Mouse (Mus musculus) yolk sac, embryonic 10.5 days (tissue): ENCODE measurements around the gene Gm34653.
A peak's percentile ranks its signal among the peaks of the same experiment; 100 is the strongest.
"Not testable (repeated sequence)": the region's sequence is repeated elsewhere in the genome, so short reads cannot be mapped to it uniquely, and the experiment has no call there.

Source experiments
- DNase-seq: peaks from one replicate; pipeline ENCODE4 v3.0.0-alpha.2; 2017; ENCODE audit warnings: low spot score

Gm34653 gene

DNA sequence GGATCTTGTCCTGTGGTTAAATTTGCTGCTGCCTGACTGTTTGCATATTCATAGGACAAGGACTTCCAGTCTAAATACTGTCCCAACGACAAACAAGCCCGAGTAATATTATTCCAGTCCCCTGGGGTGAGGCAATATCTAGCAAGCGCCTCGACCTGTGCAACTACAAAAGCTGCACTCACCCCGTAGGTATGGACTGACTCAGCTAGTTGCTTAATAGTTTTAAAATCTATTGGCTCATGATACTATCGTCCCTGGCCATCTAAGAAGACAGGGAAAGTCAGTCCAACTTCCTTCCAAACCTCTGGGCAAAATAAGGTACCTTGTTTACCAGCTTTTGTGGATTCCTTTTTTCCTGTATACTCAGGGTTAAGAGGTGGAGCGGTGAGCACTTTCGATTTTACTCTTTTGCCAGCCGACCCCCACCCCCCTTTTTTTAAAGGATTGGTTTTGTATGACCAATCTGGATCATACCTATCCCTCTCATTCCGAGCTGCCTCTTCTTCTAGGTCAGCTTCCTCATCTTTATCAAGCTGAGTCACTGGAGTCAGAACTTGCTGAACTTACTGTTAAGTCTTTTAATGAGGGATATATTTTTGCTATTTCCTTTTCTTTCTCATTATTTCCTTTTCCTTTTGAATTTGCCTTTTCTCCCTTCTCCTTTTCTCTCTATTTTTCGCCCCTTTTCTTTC is at the start of gene Gm34653:
TSS of gene Gm34653 (plus strand) at position 242 of the 692 bp plus-strand sequence.
- not testable (repeated sequence) for DNase-seq

DNA sequence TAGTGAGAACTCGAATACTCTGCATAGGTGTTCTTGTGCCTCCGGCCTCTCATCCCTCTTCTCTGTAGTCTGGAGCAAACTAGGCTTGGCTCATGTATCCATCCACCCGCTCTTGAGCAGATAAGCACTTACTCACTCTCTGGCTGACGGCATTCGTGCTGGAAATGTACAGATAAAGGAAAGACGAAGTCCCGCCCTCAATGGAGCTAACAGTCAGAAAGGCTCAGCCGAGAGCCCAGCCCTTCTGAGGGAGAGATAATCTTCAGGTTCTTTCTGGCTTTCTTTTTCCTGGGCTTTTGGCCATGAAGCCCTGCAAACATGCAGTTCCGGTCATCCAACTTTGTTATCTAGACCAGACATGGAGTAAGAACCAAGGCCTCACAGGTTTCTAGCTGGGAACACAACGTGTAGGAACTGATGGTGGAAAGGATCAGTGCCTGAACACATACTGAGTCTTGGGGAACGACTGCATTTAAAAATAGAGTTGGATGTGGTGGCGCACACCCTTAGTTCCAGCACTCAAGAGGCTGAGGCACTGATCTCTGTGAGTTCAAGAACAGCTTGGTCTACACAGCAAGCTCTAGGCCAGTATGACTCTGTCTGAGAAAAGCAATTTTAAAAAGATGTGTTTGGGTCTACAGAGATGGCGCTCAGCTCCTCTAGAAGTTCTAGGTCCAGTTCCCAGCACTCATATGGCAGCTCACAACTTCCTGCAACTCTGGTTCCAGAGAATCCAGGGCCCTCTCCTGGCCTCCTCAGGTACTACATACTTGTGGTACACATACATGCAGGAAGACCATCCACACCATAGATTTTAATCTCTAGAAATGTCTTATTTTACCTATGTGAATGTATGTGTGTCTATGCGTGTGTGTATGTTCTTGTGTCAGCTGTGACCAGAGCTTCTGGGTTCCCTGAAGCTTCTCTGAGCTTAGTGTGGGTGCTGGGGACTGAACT is 49.5 kb upstream of the Gm34653 start:
- peak; percentile 30 for DNase-seq

DNA sequence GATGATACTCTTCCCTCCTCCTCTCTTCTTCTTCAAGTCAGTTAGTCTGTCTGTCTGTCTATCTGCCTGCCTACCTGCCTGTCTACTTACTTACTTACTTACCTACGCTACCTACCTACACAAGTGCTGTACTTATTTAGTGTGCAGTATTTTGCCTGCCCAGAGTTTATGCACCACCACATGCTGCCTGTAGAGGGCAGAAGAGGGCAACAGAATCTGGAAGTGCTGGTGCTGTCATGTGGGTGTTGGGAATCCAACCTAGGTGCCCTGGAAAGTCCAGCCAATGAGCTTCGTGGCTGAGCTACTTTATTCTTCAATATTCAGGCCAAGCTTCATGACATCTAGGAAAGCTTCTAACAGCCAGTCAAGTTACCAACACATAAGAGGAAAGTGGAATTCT is 48.7 kb upstream of the Gm34653 start:
- DNase-seq, result peak; percentile 20

DNA sequence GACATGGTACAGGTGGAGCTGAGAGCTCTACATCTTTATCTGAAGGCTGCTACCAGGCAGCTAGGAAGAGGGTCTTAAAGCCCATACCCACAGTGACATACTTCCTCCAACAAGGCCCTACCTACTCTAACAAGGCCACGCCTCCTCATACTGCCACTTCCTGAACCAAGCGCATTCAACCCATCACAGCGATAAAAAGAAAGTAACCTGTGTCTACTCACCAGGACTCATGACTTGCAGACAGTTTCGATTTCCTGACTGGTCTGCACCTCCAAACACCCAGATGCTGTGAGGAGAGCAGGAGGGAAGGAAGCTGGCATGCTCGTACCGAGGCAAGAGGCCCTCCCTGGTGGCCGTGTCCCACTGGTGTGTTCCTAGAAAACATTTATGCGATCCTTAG is 42.5 kb upstream of the Gm34653 start:
- DNase-seq, result no peak

DNA sequence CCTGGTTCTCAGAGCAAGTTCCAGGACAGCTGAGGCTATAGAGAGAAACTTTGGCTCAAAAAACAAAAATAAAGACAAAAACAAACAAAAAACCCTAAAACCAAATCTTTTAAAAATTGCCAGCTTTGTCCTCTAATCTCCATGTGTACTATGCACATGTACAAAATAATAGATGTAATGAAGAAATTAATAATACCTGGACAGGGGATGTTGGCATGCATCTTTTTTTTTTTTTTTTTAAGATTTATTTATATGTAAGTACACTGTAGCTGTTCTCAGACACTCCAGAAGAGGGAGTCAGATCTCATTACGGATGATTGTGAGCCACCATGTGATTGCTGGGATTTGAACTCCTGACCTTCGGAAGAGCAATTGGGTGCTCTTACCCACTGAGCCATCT is 40.3 kb upstream of the Gm34653 start:
- DNase-seq, result not testable (repeated sequence)

DNA sequence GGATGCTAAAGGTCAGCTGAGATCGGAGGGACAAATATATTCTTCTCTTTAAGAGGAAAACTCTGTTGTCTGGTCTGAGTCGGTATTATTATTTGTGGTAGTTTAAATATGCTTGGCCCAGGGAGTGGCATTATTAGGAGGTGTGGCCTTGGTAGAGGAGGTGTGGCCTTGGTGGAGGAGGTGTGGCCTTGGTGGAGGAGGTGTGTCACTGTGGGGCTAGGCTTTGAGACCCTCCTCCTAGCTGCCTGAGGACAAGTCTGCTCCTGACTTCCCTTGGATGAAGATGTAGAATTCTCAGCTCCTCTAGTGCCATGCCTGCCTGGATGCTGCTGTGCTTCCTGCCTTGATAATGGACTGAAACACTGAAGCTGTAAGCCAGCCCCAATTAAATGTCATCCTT is 38.3 kb upstream of the Gm34653 start:
- no peak for DNase-seq

DNA sequence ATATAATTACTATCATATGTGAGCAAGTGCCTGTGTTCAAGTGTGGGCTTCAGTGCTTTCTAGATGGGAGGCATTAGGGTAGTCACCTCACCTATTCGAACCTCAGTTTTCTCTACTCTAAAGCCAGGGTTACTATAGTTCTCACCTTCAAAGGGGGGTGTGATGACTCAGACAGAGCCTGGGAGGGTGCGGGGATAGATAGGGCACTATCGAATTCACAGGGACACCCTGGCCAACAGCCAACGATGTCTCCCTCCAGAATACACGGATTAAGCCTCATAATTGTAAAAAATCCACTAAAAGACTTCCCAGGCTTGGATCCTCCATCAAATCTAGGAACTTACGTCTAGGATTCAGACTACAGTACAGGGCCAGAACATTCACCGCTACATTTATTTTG is 37.4 kb upstream of the Gm34653 start:
- DNase-seq, result no peak

DNA sequence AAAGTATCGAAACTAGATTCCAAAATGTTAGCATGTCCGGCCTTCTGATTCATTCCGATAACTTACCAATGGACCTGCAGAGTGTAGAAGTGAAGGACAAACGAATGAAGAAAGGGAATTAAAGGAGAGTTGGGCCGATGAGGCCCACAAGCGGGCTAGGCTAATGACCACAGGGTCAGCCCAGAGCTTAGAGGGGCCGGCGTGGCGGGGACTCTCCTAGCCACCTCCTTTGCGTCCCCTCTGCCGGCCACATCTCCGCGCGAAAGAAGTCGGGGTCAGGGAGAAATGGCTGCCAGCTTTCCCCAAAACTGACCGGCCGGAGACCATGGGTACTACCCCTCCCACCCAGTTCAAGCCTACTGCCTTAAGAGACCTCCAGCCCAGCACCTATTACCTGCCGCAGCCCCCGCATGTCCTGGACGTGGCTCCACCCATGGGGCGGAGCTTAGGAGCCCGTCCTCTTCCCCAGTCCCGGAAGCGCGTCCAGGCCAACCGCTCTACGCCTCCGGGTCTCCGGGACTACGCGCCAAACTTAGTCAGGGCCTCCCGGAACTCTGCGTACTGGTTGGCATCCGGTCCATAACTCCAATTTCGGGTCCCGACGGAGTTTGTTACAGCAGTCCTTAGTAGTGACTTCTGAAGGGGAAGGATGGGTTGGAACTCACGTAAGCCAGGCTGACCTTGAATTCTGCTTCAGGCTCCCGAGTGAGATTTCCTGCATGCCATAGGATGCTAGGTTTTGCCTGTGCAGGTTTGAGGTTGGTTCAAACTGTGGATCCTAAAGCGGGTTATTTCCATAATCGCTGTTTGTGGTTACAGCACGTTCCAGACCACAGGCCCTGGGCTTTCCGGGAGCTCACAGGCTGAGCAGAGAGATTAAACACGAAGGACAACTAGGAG is 33.2 kb upstream of the Gm34653 start, which contains the start of gene Rabepk:
TSS of gene Rabepk (minus strand) at position 556 of the 900 bp plus-strand sequence.
- DNase-seq, result peak; percentile 89

DNA sequence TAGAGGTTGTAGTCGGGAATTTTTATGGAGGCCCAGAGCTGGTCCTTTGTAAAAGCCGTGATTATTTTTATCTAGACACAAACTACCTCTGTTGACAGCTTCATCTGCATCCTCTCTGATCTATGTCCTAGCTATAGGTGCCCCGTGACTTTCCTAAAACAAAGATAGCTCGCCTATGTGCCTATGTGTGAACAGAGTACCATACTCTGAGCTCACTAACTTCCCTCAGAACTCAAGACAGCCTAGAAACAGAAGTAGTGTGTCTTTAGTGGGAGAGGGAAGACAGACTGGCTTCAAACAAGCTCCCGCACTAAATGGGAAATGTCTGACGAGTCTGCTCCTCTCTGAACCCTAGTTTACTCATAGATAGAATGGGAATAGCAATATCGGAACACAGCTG is 32.4 kb upstream of the Gm34653 start:
- DNase-seq, result no peak

DNA sequence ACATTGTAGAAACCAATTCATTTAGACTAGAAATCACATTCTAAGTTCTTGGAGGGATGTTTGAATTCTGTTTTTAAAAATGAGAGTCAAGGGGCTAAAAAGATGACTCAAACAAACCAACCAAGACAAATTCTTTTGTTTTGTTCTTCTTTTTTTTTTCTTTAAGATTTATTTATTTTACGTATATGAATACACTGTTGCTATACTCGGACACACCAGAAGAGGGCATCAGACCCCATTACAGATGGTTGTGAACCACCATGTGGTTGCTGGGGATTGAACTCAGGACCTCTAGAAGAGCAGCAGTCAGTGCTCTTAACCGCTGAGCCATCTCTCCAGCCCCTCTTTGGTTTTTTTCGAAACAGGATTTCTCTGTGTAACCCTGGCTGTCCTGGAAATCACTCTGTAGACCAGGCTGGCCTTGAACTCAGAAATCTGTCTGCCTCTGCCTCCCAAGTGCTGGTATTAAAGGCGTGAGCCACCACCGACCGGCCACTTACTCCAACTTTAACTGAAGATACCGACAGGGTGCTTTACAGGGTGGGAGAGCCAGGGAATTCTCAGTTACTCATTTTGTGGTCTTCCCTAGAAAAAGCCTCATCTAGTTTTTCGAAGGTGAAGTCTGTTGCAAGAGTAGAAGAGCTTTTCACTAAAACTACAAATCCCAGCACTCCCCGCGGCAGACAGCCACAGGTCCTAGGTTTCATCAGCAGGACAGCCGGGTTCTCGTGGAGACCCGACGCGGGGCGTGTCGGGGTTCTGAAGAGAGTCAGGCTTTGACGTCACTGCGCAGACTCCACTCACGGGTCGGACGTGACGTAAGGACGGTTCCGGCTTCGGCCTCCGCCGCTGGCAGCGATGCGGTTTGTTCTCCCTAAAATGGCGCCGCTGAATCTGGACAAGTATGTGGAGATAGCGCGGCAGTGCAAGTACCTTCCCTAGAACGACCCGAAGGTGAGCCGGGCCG is 31.0 kb upstream of the Gm34653 start:
- DNase-seq, result peak; percentile 97

DNA sequence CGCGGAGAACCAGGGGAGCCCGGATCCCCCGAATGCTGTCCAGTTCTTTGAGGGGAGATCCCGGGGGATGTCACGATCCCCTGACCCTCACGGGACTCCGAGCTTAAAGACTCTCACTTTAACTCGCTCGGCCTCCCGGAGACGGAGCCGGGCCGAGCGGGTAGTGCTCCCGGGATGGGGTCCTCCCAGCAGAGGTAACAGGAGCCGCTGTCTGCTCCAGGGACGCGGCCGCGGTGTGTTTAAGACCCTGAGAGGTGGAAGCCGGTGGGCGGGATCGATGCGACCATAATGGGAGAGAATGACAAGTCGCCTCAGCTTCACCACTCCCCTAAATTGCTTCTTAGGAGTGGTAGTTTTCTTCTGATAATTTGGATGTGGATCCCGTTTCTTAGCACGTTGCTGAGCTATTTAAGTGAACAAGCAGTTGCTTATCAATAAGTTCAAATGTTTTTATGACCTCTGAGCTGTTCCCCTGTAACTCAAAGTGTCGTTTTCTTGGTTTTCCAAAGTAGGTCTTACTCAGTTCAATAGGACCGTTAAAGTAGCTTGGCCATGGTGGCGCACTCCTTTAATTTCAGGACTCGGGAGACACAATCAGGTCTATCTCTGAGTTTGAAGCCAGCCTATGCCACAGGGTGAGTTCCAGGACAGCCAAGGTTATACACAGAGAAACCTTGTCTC is 30.1 kb upstream of the Gm34653 start:
- DNase-seq, result peak; percentile 25

DNA sequence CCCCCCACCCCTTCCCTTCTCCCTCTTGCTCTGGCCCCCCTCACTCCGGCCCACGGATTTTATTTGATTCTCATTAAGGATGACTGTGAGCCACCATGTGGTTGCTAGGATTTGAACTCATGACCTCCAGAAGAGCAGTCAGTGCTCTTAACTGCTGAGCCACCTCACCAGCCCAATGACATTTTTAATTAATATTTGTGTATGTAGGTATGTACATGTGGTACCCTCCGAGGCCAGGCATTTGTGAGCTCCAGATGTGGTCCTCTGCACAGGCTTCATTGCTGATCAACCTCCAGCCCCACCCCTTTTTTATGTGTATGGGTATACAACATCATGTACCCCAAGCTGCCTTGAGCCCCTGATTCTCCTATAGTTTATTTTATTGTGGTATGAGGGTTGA is 29.1 kb upstream of the Gm34653 start:
- DNase-seq, result no peak

DNA sequence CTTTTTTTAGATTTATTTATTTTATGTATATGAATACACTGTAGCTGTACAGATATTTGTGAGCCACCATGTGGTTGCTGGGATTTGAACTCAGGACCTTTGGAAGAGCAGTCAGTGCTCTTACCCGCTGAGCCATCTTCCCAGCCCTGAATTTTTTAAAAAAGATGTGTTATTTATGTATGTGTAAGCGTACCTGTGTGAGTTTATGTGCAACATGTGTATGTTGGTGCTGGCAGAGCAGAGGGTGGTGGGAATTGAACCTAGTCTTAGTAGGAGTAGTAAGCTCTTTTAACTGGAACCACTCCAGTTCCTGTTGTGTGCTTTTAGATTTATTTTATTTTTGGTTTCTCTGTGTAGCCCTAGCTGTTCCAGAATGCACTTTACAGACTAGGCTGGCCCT is 28.6 kb upstream of the Gm34653 start:
- DNase-seq, result no peak

DNA sequence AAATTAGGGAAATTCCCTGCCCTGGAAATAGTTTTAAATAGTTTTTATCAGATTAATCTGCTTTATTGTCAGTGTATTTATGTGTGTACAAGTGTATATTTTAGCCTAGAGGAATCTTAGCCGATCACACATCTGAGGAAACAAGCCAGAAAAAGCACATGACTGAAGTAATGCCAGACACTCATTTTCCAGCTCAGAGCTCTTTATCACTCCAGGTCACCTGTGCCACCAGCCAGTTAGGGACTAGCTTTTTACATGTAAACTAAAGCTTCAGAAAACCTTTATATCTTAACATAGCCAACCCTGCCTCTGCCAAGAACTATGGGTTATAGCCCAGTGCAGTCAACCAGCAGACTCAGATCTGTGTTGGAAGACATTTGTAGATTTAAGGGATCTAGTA is 28.0 kb upstream of the Gm34653 start:
- no peak for DNase-seq

DNA sequence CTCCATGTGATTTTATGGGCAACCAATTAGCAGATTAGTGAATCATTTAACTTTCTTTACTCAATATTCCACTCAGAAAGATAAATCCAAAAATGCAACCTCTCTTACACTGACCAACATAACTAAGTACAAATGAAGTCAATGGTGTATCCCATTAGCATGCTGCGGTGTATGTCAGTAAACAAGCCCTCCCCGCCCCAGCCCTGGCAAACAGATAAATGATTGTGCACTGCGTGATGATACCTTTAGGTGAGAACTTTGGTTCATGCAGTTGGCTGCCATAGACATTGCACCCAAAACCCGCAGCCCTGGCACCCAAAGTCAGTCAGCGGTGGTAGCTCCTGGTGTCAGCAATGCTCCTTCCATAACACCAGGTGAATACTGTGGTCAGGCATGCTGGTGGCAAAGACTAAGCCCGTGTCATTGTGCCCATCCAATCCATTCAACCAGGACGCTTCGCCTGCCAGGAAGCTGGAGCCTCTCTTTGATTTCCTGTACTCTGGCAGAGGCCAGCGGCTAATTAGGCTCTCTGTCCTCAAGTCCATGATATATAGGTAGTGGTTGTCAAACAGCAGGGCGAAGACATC is 27.4 kb upstream of the Gm34653 start:
- no peak for DNase-seq

DNA sequence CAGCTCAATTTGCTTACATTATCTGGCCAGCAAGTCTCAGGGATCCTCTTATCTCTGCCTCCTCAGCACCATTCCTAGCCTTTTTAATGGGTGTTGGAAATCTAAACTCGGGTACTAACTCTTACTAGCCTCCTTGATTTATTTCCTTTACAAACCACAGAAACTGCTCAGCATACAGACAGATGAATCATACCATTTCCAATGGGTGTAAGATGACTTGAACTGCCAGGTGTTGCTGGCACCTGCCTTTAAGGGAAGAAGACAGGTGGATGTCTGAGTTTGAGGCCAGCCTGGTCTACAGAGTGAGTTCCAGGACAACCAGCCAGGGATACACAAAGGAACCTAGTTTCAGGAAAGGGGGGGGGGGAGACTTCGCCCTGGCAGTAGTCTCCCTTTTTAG is 24.8 kb upstream of the Gm34653 start:
- no peak for DNase-seq

DNA sequence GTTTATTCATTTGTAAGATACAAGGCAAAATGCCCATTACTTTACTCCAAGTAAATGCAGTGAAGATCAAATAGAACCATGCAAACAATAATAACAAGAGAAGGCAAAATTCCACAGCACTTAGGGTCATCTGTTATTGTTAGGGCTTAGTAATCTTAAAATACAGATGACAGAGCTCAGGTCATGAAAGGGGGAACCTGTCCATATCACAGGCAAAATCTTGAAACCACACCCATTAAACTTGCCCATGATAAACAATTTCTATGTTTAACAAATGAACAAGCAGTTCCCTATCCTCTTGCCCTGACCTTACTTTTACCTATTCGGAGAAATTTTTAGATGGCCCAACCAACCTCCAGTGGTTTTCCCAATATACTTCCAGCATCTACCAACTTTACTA is 23.2 kb upstream of the Gm34653 start:
- no peak for DNase-seq

DNA sequence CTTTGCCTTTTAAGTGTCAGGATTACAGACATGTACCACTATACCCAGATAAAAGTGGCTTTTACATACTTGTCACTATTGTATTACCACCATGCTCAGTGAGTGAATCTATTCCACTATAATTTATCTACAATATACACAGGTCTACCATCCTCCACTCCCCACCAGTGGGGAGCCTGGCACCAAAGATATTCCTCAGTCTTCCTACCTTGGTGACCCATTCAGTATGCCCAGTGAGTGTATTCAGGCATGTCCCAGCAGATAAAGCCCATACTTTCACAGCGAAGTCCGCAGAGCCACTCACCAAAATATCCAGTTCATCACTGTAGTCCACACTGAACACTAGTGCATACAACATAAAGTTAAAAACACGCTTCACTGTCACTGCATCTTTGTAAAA is 22.0 kb upstream of the Gm34653 start:
- no peak for DNase-seq

DNA sequence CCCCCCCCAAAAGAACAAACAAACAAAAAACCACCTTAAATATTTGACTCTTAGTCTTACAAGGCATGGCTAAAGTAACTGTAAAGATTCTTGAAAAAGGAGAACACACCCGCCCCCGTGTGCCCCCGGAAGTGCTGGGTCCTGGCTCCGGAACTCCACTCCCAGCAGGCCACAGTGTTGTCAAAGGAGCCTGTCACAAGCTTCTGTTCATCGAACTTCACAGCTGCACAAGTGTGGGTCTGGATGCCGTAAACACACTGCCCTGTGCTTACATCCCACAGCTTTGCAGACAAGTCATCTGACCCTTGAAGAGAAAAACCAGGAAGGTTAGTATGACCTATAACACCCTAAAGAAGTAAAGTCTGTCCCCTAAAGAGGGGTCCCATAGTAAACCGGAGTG is 20.1 kb upstream of the Gm34653 start:
- DNase-seq, result no peak

DNA sequence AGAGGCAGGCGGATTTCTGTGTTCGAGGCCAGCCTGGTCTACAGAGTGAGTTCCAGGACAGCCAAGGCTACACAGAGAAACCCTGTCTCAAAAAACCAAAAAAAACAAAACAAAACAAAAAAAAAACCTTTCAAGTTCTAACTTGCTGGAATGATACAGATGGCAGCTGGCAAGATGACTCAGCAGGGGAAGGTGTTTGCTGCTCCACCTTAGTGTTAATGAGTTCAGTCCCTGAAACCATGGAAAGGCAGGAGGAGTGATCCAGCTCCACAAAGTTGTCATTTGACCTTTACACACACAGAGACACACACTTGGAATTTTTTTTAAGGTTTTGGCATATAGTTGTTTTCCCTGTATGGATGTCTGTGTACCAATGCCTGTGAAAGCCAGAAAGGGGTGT is 16.9 kb upstream of the Gm34653 start:
- DNase-seq, result not testable (repeated sequence)
